Mouse (Mus musculus) neural tube, embryonic 12.5 days (tissue): ENCODE measurements around the gene Gm8857. TPM values are rescaled to one million over a fixed set of nuclear protein-coding genes. Genes with fewer than 3 reads are reported as not detected.
"Not testable (repeated sequence)": the region's sequence is repeated elsewhere in the genome, so short reads cannot be mapped to it uniquely, and the experiment has no call there.

Experiments used
- ATAC-seq: fragments of 200-750 bp; cut with Nextera tagmentation; 2 replicates; pipeline ENCODE4 v1.8.0; 2017; ENCODE audit warnings: low read depth, mild to moderate bottlenecking, moderate TSS enrichment, moderate library complexity; ENCODE audit not compliant: low FRiP score
- H3K27ac ChIP-seq: fragments of 300-500 bp; sonication (generic); 2 replicates; pipeline ENCODE4 v1.5.1; 2016
- H3K27me3 ChIP-seq: fragments of 300-500 bp; sonication (generic); replicated peaks from 2 replicates; pipeline ENCODE4 v1.6.1; 2016; ENCODE audit warnings: mild to moderate bottlenecking
- H3K36me3 ChIP-seq: fragments of 300-500 bp; sonication (generic); 2 replicates; pipeline ENCODE4 v1.6.1; 2016; ENCODE audit warnings: mild to moderate bottlenecking
- H3K4me1 ChIP-seq: fragments of 300-500 bp; sonication (generic); 2 replicates; pipeline ENCODE4 v1.6.1; 2016
- H3K4me2 ChIP-seq: fragments of 300-500 bp; sonication (generic); replicated peaks from 2 replicates; pipeline ENCODE4 v1.6.1; 2016; ENCODE audit warnings: mild to moderate bottlenecking
- H3K4me3 ChIP-seq: fragments of 300-500 bp; sonication (generic); 2 replicates; pipeline ENCODE4 v1.5.1; 2016
- H3K9ac ChIP-seq: fragments of 300-500 bp; sonication (generic); 2 replicates; pipeline ENCODE4 v1.6.1; 2016; ENCODE audit warnings: mild to moderate bottlenecking
- H3K9me3 ChIP-seq: fragments of 300-500 bp; sonication (generic); 2 replicates; pipeline ENCODE4 v1.6.1; 2016; ENCODE audit warnings: mild to moderate bottlenecking
- WGBS: fragments of 180-500 bp; shearing (Covaris S2); methylation state at CpG from one replicate; pipeline ENCODE4 v1.1.7; 2016; 5-methylcytosine and 5-hydroxymethylcytosine counted together
- polyA plus RNA-seq: library from polyadenylated mRNA; unstranded; fragments of >200 nt; fragmentation: Nextera tagmentation; extraction: Ambion mirVana; gene quantifications from 2 replicates; pipeline ENCODE4 v1.2.1, GENCODE M21; 2016

Gene Gm8857
- polyA plus RNA-seq, result not detected in 2 replicates

DNA sequence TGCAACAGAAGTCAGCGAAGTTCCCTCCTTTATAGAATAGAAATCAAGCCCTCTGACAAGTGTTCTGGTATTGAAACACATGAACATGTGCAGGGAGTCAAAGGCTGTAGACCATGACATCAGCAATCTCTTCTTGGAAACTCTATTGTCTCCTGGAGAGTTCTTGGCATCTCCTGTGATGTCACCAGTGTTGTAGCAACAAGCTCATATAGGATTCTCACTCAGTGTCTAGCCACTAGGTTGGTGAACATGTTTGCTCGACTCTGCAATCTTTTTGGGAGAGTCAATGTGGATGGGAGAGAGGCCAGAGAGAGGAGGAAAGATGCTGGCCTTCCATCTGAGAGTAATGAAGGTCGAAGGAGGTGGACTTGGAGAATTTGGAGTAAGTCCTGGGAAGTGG, at the start of gene Gm8857, which contains the start of gene Gm8871:
Gm8857 (plus strand) TSS at position 303 of the 400 bp plus-strand sequence.
Gm8871 (plus strand) TSS at position 301 of the 400 bp plus-strand sequence.
- not testable (repeated sequence) for H3K36me3 ChIP-seq, H3K4me2 ChIP-seq, H3K4me1 ChIP-seq, H3K27ac ChIP-seq, H3K4me3 ChIP-seq, H3K9me3 ChIP-seq, H3K27me3 ChIP-seq, ATAC-seq, H3K9ac ChIP-seq
- WGBS, result 76% methylated on average over 2 of the region's 3 CpGs

- not testable (repeated sequence) for H3K4me1 ChIP-seq, H3K4me3 ChIP-seq, H3K9ac ChIP-seq, H3K36me3 ChIP-seq, H3K4me2 ChIP-seq, H3K27me3 ChIP-seq, H3K9me3 ChIP-seq, ATAC-seq, H3K27ac ChIP-seq
- 72% methylated on average over 2 of the region's 2 CpGs for WGBS
Measured at GRCm38 (mm10) chr5:10953512-10953911, 5.9 kb downstream of the Gm8857 start.

DNA sequence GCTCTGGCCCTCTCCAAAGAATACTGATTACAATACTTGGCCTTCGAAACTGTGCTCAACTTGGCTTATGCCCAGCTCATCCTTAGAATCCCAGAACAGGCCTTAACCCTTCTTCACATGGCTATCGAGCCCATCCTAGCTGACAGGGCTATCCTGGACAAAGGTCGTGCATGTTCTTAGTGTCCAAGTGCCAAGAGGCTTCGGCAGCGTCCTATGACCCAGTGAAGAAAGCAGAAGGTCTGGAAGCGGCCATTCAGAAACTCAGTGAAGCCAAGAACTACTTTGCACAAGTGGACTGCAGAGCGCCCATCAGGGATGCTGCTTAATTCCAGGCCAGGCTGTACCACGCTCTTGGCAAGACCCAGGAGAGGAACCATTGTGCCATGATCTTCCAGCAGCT, 10.4 kb downstream of the Gm8857 start:
- ATAC-seq, H3K27me3 ChIP-seq, H3K9ac ChIP-seq, H3K4me3 ChIP-seq, H3K9me3 ChIP-seq, H3K4me1 ChIP-seq, H3K36me3 ChIP-seq, H3K27ac ChIP-seq, H3K4me2 ChIP-seq: not testable (repeated sequence)
- 86% methylated on average over 6 of the region's 8 CpGs for WGBS

Other genes starting within 250 kb of the Gm8857 start
- not detected in 2 replicates for gene Gm8871, start within 50 bp of the Gm8857 start, polyA plus RNA-seq
- gene Gm8879, start 179.8 kb downstream of the Gm8857 start, polyA plus RNA-seq, result 0.24 and 0.55 TPM in 2 replicates
- gene Gm5861, start 235.3 kb downstream of the Gm8857 start, polyA plus RNA-seq, result not detected in 2 replicates